Mouse (Mus musculus) midbrain, embryonic 14.5 days (tissue): ENCODE measurements around the gene Ces2b. TPM values are rescaled to one million over a fixed set of nuclear protein-coding genes. Genes with fewer than 3 reads are reported as not detected.
"Not testable (repeated sequence)": the region's sequence is repeated elsewhere in the genome, so short reads cannot be mapped to it uniquely, and the experiment has no call there.

ENCODE experiments used
- ATAC-seq: fragments of 200-750 bp; cut with Nextera tagmentation; 2 replicates; pipeline ENCODE4 v1.8.0; 2017; ENCODE audit warnings: moderate number of reproducible peaks, moderate library complexity; ENCODE audit not compliant: low FRiP score, low TSS enrichment
- DNase-seq: peaks from one replicate; pipeline ENCODE4 v3.0.0-alpha.2; 2015
- H3K27ac ChIP-seq: fragments of 300-500 bp; sonication (generic); replicated peaks from 2 replicates; pipeline ENCODE4 v1.5.1; 2014; ENCODE audit warnings: mild to moderate bottlenecking, low read depth, low read length, moderate library complexity
- H3K27me3 ChIP-seq: fragments of 300-500 bp; sonication (generic); 2 replicates; pipeline ENCODE4 v1.6.1; 2014; ENCODE audit warnings: low read length, control low read depth, mixed read lengths; ENCODE audit not compliant: control insufficient read depth, insufficient read depth
- H3K36me3 ChIP-seq: fragments of 300-500 bp; sonication (generic); 2 replicates; pipeline ENCODE4 v1.6.1; 2014; ENCODE audit warnings: low read length, control low read depth; ENCODE audit not compliant: control insufficient read depth, insufficient read depth
- H3K4me1 ChIP-seq: fragments of 300-500 bp; sonication (generic); 2 replicates; pipeline ENCODE4 v1.6.1; 2014; ENCODE audit warnings: mild to moderate bottlenecking, antibody characterized with exemption, low read length, control low read depth; ENCODE audit not compliant: control insufficient read depth, insufficient read depth
- H3K4me2 ChIP-seq: fragments of 300-500 bp; sonication (generic); 2 replicates; pipeline ENCODE4 v1.6.1; 2014; ENCODE audit warnings: mild to moderate bottlenecking, low read length, moderate library complexity
- H3K4me3 ChIP-seq: fragments of 300-500 bp; sonication (generic); replicated peaks from 2 replicates; pipeline ENCODE4 v1.5.1; 2014; ENCODE audit warnings: low read depth, low read length
- H3K9ac ChIP-seq: fragments of 300-500 bp; sonication (generic); replicated peaks from 2 replicates; pipeline ENCODE4 v1.6.1; 2014; ENCODE audit warnings: mild to moderate bottlenecking, low read length, moderate library complexity
- H3K9me3 ChIP-seq: fragments of 300-500 bp; sonication (generic); 2 replicates; pipeline ENCODE4 v1.6.1; 2016; ENCODE audit warnings: low read length, control low read depth, mixed read lengths; ENCODE audit not compliant: control insufficient read depth
- WGBS: fragments of 180-500 bp; shearing (Covaris S2); extraction: QIAGEN DNeasy Blood & Tissue Kit; methylation state at CpG from one replicate; pipeline ENCODE4 v1.1.7; 2014; 5-methylcytosine and 5-hydroxymethylcytosine counted together
- polyA plus RNA-seq: library from polyadenylated mRNA; unstranded; fragments of >200 nt; fragmentation: Nextera tagmentation; extraction: Ambion mirVana; gene quantifications from 2 replicates; pipeline ENCODE4 v1.2.1, GENCODE M21; 2014

The Ces2b gene
- polyA plus RNA-seq, 1 experiment from 2014 or later: 0.38 TPM

GRCm38 (mm10) chr8:104826912-104827311 lies 4.5 kb upstream of the Ces2b start:
- ATAC-seq (no peak), DNase-seq (no peak)
- H3K27me3 ChIP-seq: no peaks in the 10 kb centered on the region
- H3K4me3 ChIP-seq: no peak overlapping the region
- H3K27ac ChIP-seq: no peak overlapping the region
- H3K9me3 ChIP-seq: no peaks in the 10 kb centered on the region
- no peak overlapping the region for H3K9ac ChIP-seq
- 91% methylated on average over 1 of the region's 1 CpGs for WGBS
- no peaks in the 10 kb centered on the region for H3K4me1 ChIP-seq
- H3K4me2 ChIP-seq: no peak overlapping the region
- H3K36me3 ChIP-seq: no peaks in the 10 kb centered on the region

DNA sequence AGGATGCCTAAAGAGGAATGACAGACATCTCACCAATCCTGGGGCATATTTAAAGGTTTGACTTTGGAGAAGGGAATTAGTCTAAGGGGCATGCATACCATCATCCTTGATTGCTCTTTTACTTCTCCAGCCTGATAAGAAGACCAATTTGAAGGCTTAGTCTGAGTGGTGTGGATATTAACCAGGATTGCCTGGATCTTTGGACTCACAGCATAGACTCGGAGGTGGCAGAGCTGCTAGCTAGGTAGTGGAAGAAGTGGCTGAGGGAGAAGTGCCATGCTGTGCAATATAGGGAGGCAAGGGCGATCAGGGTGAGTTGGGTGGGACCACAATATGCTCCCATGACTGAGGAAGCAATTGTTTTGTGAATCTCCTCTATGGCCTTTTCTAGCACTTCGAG lies 3.2 kb upstream of the Ces2b start:
- Histone ChIP-seq H3K4me1 (no peaks in the 10 kb centered on the region), H3K27ac (no peak overlapping the region), H3K4me3 (no peak overlapping the region), H3K4me2 (no peak overlapping the region), H3K9me3 (no peaks in the 10 kb centered on the region), H3K36me3 (no peaks in the 10 kb centered on the region), H3K27me3 (no peaks in the 10 kb centered on the region), H3K9ac (no peak overlapping the region)
- no peak for ATAC-seq
- DNase-seq: no peak
- WGBS: 72% methylated on average over 3 of the region's 3 CpGs

DNA sequence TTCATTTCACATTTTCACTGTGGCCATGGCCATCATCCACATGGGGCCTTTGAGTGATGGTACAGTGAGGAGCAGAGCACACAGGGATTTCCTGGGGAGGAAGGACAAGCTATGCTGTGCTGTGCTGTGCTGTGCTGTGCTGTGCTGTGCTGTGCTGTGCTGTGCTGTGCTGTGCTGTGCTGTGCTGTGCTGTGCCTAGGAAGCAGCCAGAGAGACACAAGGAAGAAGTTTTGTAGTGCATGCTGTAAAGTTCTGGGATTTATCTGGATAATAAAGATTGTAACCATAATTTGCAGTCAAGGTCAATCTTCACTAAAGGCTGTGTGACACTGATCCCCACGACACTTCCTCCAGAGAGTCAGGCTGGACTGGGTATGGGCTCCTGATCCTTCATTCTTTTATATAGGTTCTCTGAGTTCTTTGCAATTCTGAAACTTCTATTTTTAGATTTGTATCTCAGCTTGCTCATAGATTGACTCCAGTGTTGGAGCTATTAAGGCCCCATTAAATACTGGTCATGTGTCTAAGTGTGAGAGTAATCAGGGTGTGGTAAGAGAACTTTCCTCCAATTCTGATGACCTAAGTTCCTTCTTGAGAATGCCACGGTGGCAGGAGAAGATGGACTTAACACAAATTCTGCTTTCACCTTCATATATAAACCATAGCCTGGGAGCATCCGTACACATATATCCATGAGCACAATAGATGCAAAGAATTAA lies 10.1 kb downstream of the Ces2b start:
- 83% methylated on average over 3 of the region's 3 CpGs for WGBS
- Histone ChIP-seq H3K27ac (no peak overlapping the region), H3K9me3 (no peaks in the 10 kb centered on the region), H3K4me3 (no peak overlapping the region), H3K27me3 (no peaks in the 10 kb centered on the region), H3K9ac (no peak overlapping the region), H3K36me3 (no peaks in the 10 kb centered on the region), H3K4me1 (no peaks in the 10 kb centered on the region), H3K4me2 (no peak overlapping the region)
- DNase-seq (no peak), ATAC-seq (no peak)

- Histone ChIP-seq H3K9ac (no peak within 1 kb of the TSS), H3K36me3 (no peaks in the 10 kb centered on the region), H3K4me1 (no peaks in the 10 kb centered on the region), H3K9me3 (no peaks in the 10 kb centered on the region), H3K27ac (no peak within 1 kb of the TSS), H3K27me3 (no peaks in the 10 kb centered on the region), H3K4me3 (no peak within 1 kb of the TSS), H3K4me2 (no peak within 1 kb of the TSS)
- no peak for ATAC-seq
- DNase-seq: no peak
- 92% methylated on average over 3 of the region's 3 CpGs for WGBS
Measured at GRCm38 (mm10) chr8:104846831-104847230, 15.5 kb downstream of the Ces2b start, which contains the start of gene Ces2c. Gene Ces2c, plus strand, starts transcription at chr8:104847068.

- H3K4me2 ChIP-seq: no peak overlapping the region
- no peak overlapping the region for H3K4me3 ChIP-seq
- H3K9me3 ChIP-seq: no peaks in the 10 kb centered on the region
- ATAC-seq (no peak), DNase-seq (no peak)
- WGBS: 74% methylated on average over 4 of the region's 4 CpGs
- H3K27ac ChIP-seq: no peak overlapping the region
- no peaks in the 10 kb centered on the region for H3K36me3 ChIP-seq
- no peaks in the 10 kb centered on the region for H3K4me1 ChIP-seq
- no peak overlapping the region for H3K9ac ChIP-seq
- no peaks in the 10 kb centered on the region for H3K27me3 ChIP-seq
Measured at GRCm38 (mm10) chr8:104847741-104848462, 16.5 kb downstream of the Ces2b start.

- not testable (repeated sequence) for H3K4me1 ChIP-seq, H3K4me2 ChIP-seq, H3K4me3 ChIP-seq, H3K9me3 ChIP-seq, H3K9ac ChIP-seq, DNase-seq, H3K27ac ChIP-seq, H3K36me3 ChIP-seq, H3K27me3 ChIP-seq, ATAC-seq
- WGBS: no CpG with 5 or more reads among the region's 4 CpGs
Measured at GRCm38 (mm10) chr8:104866844-104867531, 35.6 kb downstream of the Ces2b start.

DNA sequence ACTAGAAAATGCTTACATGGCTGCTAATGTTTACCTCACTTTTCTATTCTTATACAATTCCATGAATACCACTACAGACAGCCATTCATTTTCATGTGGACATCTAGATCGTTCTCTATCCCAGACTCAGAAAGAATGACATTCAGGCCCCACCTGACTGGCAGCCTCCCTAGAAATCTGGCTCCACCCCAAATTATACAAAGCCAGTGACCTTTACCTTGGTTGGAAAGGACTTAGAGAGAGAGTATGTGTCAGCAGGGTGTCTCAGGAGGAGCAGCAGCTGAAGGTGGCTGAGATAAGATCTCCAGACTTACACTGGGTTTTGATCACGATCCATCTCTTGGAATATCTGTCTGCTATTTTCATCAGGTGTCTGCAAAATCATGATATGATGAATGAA lies 37.5 kb downstream of the Ces2b start:
- not testable (repeated sequence) for H3K4me3 ChIP-seq, H3K4me1 ChIP-seq, H3K9ac ChIP-seq, H3K27ac ChIP-seq, H3K4me2 ChIP-seq, H3K9me3 ChIP-seq, H3K27me3 ChIP-seq, ATAC-seq, H3K36me3 ChIP-seq, DNase-seq
- no CpG with 5 or more reads among the region's 2 CpGs for WGBS

GRCm38 (mm10) chr8:104886223-104886926 lies 55.0 kb downstream of the Ces2b start:
- not testable (repeated sequence) for H3K27ac ChIP-seq, ATAC-seq, DNase-seq, H3K4me1 ChIP-seq, H3K4me2 ChIP-seq, H3K9ac ChIP-seq, H3K4me3 ChIP-seq, H3K9me3 ChIP-seq, H3K27me3 ChIP-seq, H3K36me3 ChIP-seq
- no CpG with 5 or more reads among the region's 4 CpGs for WGBS
